Mouse (Mus musculus) intestine, embryonic 14.5 days (tissue): ENCODE data around the gene Tmem159. TPM values are rescaled to one million over a fixed set of nuclear protein-coding genes. Genes with fewer than 3 reads are reported as not detected.

ENCODE experiments used
- ATAC-seq: fragments of 200-750 bp; cut with Nextera tagmentation; replicated peaks from 2 replicates; pipeline ENCODE4 v1.8.0; 2017; ENCODE audit warnings: low read depth, moderate number of reproducible peaks, moderate TSS enrichment, moderate library complexity; ENCODE audit not compliant: low FRiP score, low TSS enrichment
- DNase-seq: peaks from one replicate; pipeline ENCODE4 v3.0.0-alpha.2; 2018; ENCODE audit warnings: low spot score
- H3K27ac ChIP-seq: fragments of 300-500 bp; sonication (generic); 2 replicates; pipeline ENCODE4 v1.5.1; 2014; ENCODE audit warnings: low read depth, mild to moderate bottlenecking, control low read depth
- H3K27me3 ChIP-seq: fragments of 300-500 bp; sonication (generic); replicated peaks from 2 replicates; pipeline ENCODE4 v1.6.1; 2014; ENCODE audit warnings: low read length, control low read depth; ENCODE audit not compliant: control insufficient read depth, insufficient read depth
- H3K36me3 ChIP-seq: fragments of 300-500 bp; sonication (generic); 2 replicates; pipeline ENCODE4 v1.6.1; 2014; ENCODE audit warnings: low read length, control low read depth; ENCODE audit not compliant: control insufficient read depth, insufficient read depth
- H3K4me1 ChIP-seq: fragments of 300-500 bp; sonication (generic); replicated peaks from 2 replicates; pipeline ENCODE4 v1.6.1; 2014; ENCODE audit warnings: low read length, control low read depth, mixed read lengths; ENCODE audit not compliant: control insufficient read depth, insufficient read depth
- H3K4me2 ChIP-seq: fragments of 300-500 bp; sonication (generic); 2 replicates; pipeline ENCODE4 v1.6.1; 2014; ENCODE audit warnings: low read length
- H3K4me3 ChIP-seq: fragments of 300-500 bp; sonication (generic); 2 replicates; pipeline ENCODE4 v1.5.1; 2014; ENCODE audit warnings: low read depth, low read length, control low read depth, mixed read lengths
- H3K9ac ChIP-seq: fragments of 300-500 bp; sonication (generic); 2 replicates; pipeline ENCODE4 v1.6.1; 2014; ENCODE audit warnings: mild to moderate bottlenecking, low read length
- H3K9me3 ChIP-seq: fragments of 300-500 bp; sonication (generic); 2 replicates; pipeline ENCODE4 v1.6.1; 2016; ENCODE audit warnings: low read length, control low read depth; ENCODE audit not compliant: control insufficient read depth
- WGBS: fragments of 180-500 bp; shearing (Covaris S2); extraction: QIAGEN DNeasy Blood & Tissue Kit; methylation state at CpG from one replicate; pipeline ENCODE4 v1.1.7; 2014; 5-methylcytosine and 5-hydroxymethylcytosine counted together
- polyA plus RNA-seq: library from polyadenylated mRNA; unstranded; fragments of >200 nt; fragmentation: Nextera tagmentation; extraction: Ambion mirVana; gene quantifications from 2 replicates; pipeline ENCODE4 v1.2.1, GENCODE M21; 2014

Tmem159 gene
- polyA plus RNA-seq, 1 experiment from 2014 or later: 24.8 TPM

DNA sequence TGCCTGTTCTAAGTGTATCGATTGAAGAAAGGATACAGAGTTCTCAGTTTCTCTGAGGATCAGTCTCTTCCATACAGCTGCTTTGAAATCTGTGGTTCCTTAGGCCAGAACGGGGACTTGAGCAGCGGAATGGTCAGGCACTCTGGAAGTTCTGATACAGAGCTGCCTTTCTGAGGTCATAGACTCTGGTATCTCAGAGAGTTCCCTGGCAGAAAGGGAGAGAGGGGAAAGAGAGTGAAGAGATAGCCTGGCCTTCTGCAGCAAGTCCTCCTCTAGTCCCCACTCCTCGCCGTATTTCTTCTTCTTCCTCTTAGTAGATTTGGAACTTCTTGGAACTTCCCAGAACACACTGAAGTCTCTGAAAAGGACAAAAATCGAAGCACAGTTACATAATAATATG is 7.0 kb upstream of the Tmem159 start, which contains the start of gene Dnah3:
TSS of gene Dnah3 (minus strand) at position 101 of the 400 bp plus-strand sequence.
- 89% methylated on average over 6 of the region's 6 CpGs for WGBS
- Histone ChIP-seq H3K9me3 (no peaks in the 10 kb centered on the region), H3K27me3 (no peaks in the 10 kb centered on the region), H3K4me2 (no peak within 1 kb of the TSS), H3K36me3 (no peaks in the 10 kb centered on the region), H3K4me3 (no peak within 1 kb of the TSS), H3K9ac (no peak within 1 kb of the TSS), H3K27ac (no peak within 1 kb of the TSS), H3K4me1 (no peaks in the 10 kb centered on the region)
- ATAC-seq: no peak
- no peak for DNase-seq

DNA sequence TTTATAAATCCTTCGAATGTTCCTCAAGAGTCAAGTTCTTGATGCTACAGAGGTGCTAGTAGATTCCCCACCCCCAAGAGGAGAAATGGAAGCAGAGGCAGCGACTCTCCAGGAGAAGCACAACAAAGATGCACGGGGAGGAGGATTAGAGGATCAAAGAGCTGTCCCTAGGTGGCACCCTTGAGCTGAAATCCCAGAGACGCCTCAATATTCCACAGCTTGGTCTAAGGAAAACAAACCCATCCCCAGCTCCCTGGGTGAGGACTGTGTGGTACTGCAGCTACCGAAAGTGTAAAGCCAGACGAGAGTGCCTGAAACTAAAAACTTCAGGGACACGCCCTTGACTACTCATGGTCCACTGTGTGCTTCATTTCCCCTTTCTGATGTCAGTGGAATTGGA is 4.3 kb upstream of the Tmem159 start:
- 10% methylated on average over 7 of the region's 7 CpGs for WGBS
- H3K4me3 ChIP-seq: no peak overlapping the region
- DNase-seq: peak; percentile 70
- no peaks in the 10 kb centered on the region for H3K36me3 ChIP-seq
- no peak overlapping the region for H3K9ac ChIP-seq
- H3K27me3 ChIP-seq: no peaks in the 10 kb centered on the region
- no peaks in the 10 kb centered on the region for H3K9me3 ChIP-seq
- H3K4me1 ChIP-seq: peaks cover 5% of the 10 kb centered on the region; the same call in 1 of the 2 replicates
- 0 out of 2 replicates have a peak, but pooled peaks have one; percentile 16 for ATAC-seq
- H3K4me2 ChIP-seq: no peak overlapping the region
- no peak overlapping the region for H3K27ac ChIP-seq

DNA sequence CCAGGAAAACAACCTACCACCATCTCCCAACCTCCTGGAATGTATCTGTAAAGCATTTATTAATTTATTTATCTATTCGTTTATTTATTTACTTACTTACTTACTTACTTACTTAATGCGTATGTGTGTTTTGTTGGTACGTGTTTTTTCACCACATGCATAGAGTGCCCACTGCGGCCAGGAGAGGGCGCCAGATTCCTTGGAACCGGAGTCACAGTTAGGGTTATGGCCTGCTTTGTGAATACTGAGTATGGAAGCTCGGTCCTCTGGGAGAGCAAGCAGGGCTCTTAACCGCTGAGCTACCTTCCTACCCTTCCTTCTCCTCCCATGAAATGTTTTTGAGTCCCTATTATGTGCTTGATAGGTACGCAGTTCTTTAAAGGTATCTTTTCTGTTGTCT is 3.8 kb upstream of the Tmem159 start:
- Histone ChIP-seq H3K4me1 (peaks cover 7% of the 10 kb centered on the region), H3K27ac (no peak overlapping the region), H3K9me3 (no peaks in the 10 kb centered on the region), H3K27me3 (no peaks in the 10 kb centered on the region), H3K36me3 (no peaks in the 10 kb centered on the region), H3K4me2 (no peak overlapping the region), H3K9ac (no peak overlapping the region), H3K4me3 (no peak overlapping the region)
- 21% methylated on average over 9 of the region's 9 CpGs for WGBS
- no peak for ATAC-seq
- DNase-seq: peak; percentile 80

GRCm38 (mm10) chr7:120103019-120103567 is 940 bp downstream of the Tmem159 start:
- no peaks in the 10 kb centered on the region for H3K27me3 ChIP-seq
- peak overlapping the region; percentile 98 for H3K4me2 ChIP-seq
- peak overlapping the region; percentile 65 for H3K9ac ChIP-seq
- 3% methylated on average over 25 of the region's 25 CpGs for WGBS
- no peaks in the 10 kb centered on the region for H3K9me3 ChIP-seq
- H3K4me3 ChIP-seq: peak overlapping the region; percentile 73
- H3K36me3 ChIP-seq: peaks cover 9% of the 10 kb centered on the region; the same call in 1 of the 2 replicates
- peaks cover 10% of the 10 kb centered on the region for H3K4me1 ChIP-seq
- peak; percentile 44 for ATAC-seq
- peak; percentile 68 for DNase-seq
- H3K27ac ChIP-seq: no peak overlapping the region

GRCm38 (mm10) chr7:120104975-120105374 is 2.8 kb downstream of the Tmem159 start:
- Histone ChIP-seq H3K4me3 (no peak overlapping the region), H3K27me3 (no peaks in the 10 kb centered on the region), H3K27ac (no peak overlapping the region), H3K9ac (no peak overlapping the region), H3K36me3 (peaks cover 9% of the 10 kb centered on the region; the same call in 1 of the 2 replicates), H3K4me1 (peaks cover 10% of the 10 kb centered on the region), H3K9me3 (no peaks in the 10 kb centered on the region), H3K4me2 (no peak overlapping the region)
- no peak for ATAC-seq
- WGBS: 65% methylated on average over 3 of the region's 3 CpGs
- no peak for DNase-seq

GRCm38 (mm10) chr7:120106356-120106755 is 4.2 kb downstream of the Tmem159 start:
- H3K4me3 ChIP-seq: no peak overlapping the region
- no peak overlapping the region for H3K9ac ChIP-seq
- DNase-seq: no peak
- 56% methylated on average over 2 of the region's 2 CpGs for WGBS
- no peak overlapping the region for H3K27ac ChIP-seq
- H3K9me3 ChIP-seq: no peaks in the 10 kb centered on the region
- peaks cover 10% of the 10 kb centered on the region for H3K4me1 ChIP-seq
- no peaks in the 10 kb centered on the region for H3K27me3 ChIP-seq
- H3K36me3 ChIP-seq: peaks cover 9% of the 10 kb centered on the region; the same call in 1 of the 2 replicates
- H3K4me2 ChIP-seq: no peak overlapping the region
- no peak for ATAC-seq

DNA sequence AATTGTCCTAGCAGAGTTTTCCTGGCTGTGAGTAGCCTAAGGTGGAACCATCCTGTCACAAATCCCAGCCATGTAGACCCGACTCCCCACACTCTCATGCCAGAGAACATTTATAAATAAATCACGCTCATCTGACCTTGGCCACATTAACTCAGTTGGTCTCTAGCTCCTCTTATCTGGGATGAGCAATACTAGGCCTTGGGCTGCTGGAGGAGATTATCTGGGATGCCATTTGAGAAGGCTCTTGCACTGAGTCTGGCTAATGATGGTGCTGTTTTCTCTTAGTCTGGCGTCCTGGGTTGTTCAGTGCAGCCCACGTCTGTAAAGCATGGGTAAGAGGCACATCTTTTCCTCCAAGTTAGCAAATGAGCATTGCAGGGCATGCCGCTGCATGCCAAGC is 7.5 kb downstream of the Tmem159 start:
- H3K27ac ChIP-seq: no peak overlapping the region
- no peak overlapping the region for H3K9ac ChIP-seq
- WGBS: 84% methylated on average over 5 of the region's 5 CpGs

DNA sequence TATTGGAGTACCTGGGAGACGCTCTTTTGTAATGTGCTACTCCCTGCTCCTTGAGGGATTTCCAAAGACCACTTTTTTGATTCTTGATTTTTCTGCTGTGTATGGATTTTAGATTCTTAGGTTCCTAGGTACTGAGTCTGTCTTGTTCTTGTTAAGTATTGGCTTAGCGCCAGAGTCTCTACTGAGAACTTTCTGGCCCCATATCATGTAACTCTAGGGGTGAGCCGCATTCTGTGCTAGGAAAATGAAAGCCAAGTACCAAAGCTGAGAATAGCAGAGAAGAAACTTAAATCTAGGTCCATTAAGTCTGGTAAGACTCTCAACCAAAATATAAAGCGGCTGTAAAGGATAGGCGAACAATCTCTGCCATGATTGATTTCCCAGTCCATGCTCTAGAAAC is 14.8 kb downstream of the Tmem159 start:
- no peaks in the 10 kb centered on the region for H3K4me1 ChIP-seq
- no peak overlapping the region for H3K4me3 ChIP-seq
- 85% methylated on average over 5 of the region's 5 CpGs for WGBS
- no peak overlapping the region for H3K27ac ChIP-seq
- H3K9ac ChIP-seq: no peak overlapping the region
- peaks cover 33% of the 10 kb centered on the region for H3K36me3 ChIP-seq
- no peak for DNase-seq
- no peaks in the 10 kb centered on the region for H3K27me3 ChIP-seq
- ATAC-seq: no peak
- H3K4me2 ChIP-seq: no peak overlapping the region
- H3K9me3 ChIP-seq: no peaks in the 10 kb centered on the region

More for the DNA sequence above, 7.5 kb downstream of the Tmem159 start:
- peaks cover 14% of the 10 kb centered on the region; the same call in 1 of the 2 replicates for H3K36me3 ChIP-seq
- H3K4me1 ChIP-seq: no peaks in the 10 kb centered on the region
- ATAC-seq: no peak
- H3K4me3 ChIP-seq: no peak overlapping the region
- no peak for DNase-seq
- H3K27me3 ChIP-seq: no peaks in the 10 kb centered on the region
- no peaks in the 10 kb centered on the region for H3K9me3 ChIP-seq
- H3K4me2 ChIP-seq: no peak overlapping the region

GRCm38 (mm10) chr7:120117529-120117928 is 15.4 kb downstream of the Tmem159 start:
- WGBS: 37% methylated on average over 6 of the region's 6 CpGs
- no peaks in the 10 kb centered on the region for H3K9me3 ChIP-seq
- ATAC-seq (no peak), DNase-seq (no peak)
- H3K4me3 ChIP-seq: no peak overlapping the region
- no peaks in the 10 kb centered on the region for H3K4me1 ChIP-seq
- no peaks in the 10 kb centered on the region for H3K27me3 ChIP-seq
- H3K9ac ChIP-seq: no peak overlapping the region
- no peak overlapping the region for H3K27ac ChIP-seq
- peaks cover 33% of the 10 kb centered on the region for H3K36me3 ChIP-seq
- no peak overlapping the region for H3K4me2 ChIP-seq
